Mouse (Mus musculus): ENCODE data around the gene Irf1. TPM values are rescaled to one million over a fixed set of nuclear protein-coding genes. Genes with fewer than 3 reads are reported as not detected.

Irf1 gene
- polyA plus RNA-seq, 1 experiment from 2014 or later, result 3.0 TPM

- ATAC-seq, result peak; percentile 74
- Histone ChIP-seq H3K36me3 (ENCODE audit: control insufficient read depth, insufficient read depth, low read length) (no peaks in the 10 kb centered on the region), H3K9ac (ENCODE audit: low read length) (peak overlapping the region; percentile 32), H3K9me3 (replicated peaks; ENCODE audit: control insufficient read depth, low read length) (no peaks in the 10 kb centered on the region), H3K4me1 (ENCODE audit: control insufficient read depth, insufficient read depth, low read length) (peaks cover 20% of the 10 kb centered on the region), H3K27me3 (replicated peaks; ENCODE audit: control insufficient read depth, insufficient read depth, low read length) (peaks cover 7% of the 10 kb centered on the region; the same call in 1 of the 2 replicates), H3K27ac (ENCODE audit: low read depth, low read length) (no peak overlapping the region), H3K4me3 (ENCODE audit: low read depth, low read length) (peak overlapping the region; percentile 22), H3K4me2 (ENCODE audit: low read length) (peak overlapping the region; percentile 58)
- peak; percentile 69 for DNase-seq (ENCODE audit: low spot score)
- 3% methylated on average over 33 of the region's 33 CpGs for WGBS
Measured at GRCm38 (mm10) chr11:53763496-53764140, 6.2 kb upstream of the Irf1 start.

GRCm38 (mm10) chr11:53764581-53764980 lies 5.2 kb upstream of the Irf1 start:
- DNase-seq (ENCODE audit: low spot score) (no peak), ATAC-seq (no peak)
- Histone ChIP-seq H3K36me3 (ENCODE audit: control insufficient read depth, insufficient read depth, low read length) (no peaks in the 10 kb centered on the region), H3K9me3 (replicated peaks; ENCODE audit: control insufficient read depth, low read length) (no peaks in the 10 kb centered on the region), H3K4me3 (ENCODE audit: low read depth, low read length) (no peak overlapping the region), H3K9ac (ENCODE audit: low read length) (no peak overlapping the region), H3K4me2 (ENCODE audit: low read length) (no peak overlapping the region), H3K27me3 (replicated peaks; ENCODE audit: control insufficient read depth, insufficient read depth, low read length) (peaks cover 7% of the 10 kb centered on the region; the same call in 1 of the 2 replicates), H3K4me1 (ENCODE audit: control insufficient read depth, insufficient read depth, low read length) (peaks cover 20% of the 10 kb centered on the region), H3K27ac (ENCODE audit: low read depth, low read length) (no peak overlapping the region)
- WGBS, result 47% methylated on average over 5 of the region's 5 CpGs

GRCm38 (mm10) chr11:53768422-53769184 lies 1.2 kb upstream of the Irf1 start:
- peaks cover 4% of the 10 kb centered on the region for H3K4me1 ChIP-seq (ENCODE audit: control insufficient read depth, insufficient read depth, low read length)
- 82% methylated on average over 13 of the region's 13 CpGs for WGBS
- no peaks in the 10 kb centered on the region for H3K36me3 ChIP-seq (ENCODE audit: control insufficient read depth, insufficient read depth, low read length)
- DNase-seq (ENCODE audit: low spot score) (no peak), ATAC-seq (no peak)
- no peak overlapping the region for H3K4me2 ChIP-seq (ENCODE audit: low read length)
- H3K9me3 ChIP-seq (replicated peaks; ENCODE audit: control insufficient read depth, low read length), result no peaks in the 10 kb centered on the region
- no peak overlapping the region for H3K9ac ChIP-seq (ENCODE audit: low read length)
- no peak overlapping the region for H3K27ac ChIP-seq (ENCODE audit: low read depth, low read length)
- H3K27me3 ChIP-seq (replicated peaks; ENCODE audit: control insufficient read depth, insufficient read depth, low read length), result 0 out of 2 replicates have a peak, but pooled peaks cover 3% of the 10 kb centered on the region
- no peak overlapping the region for H3K4me3 ChIP-seq (ENCODE audit: low read depth, low read length)

GRCm38 (mm10) chr11:53769185-53769576 lies 633 bp upstream of the Irf1 start:
- Histone ChIP-seq H3K9ac (ENCODE audit: low read length) (no peak overlapping the region; the same call in 1 of the 2 replicates), H3K36me3 (ENCODE audit: control insufficient read depth, insufficient read depth, low read length) (no peaks in the 10 kb centered on the region), H3K27ac (ENCODE audit: low read depth, low read length) (no peak overlapping the region), H3K4me3 (ENCODE audit: low read depth, low read length) (peak overlapping the region; percentile 63; the same call in 1 of the 2 replicates), H3K27me3 (replicated peaks; ENCODE audit: control insufficient read depth, insufficient read depth, low read length) (0 out of 2 replicates have a peak, but pooled peaks cover 3% of the 10 kb centered on the region), H3K4me2 (ENCODE audit: low read length) (peak overlapping the region; percentile 99), H3K4me1 (ENCODE audit: control insufficient read depth, insufficient read depth, low read length) (no peaks in the 10 kb centered on the region; the same call in 1 of the 2 replicates), H3K9me3 (replicated peaks; ENCODE audit: control insufficient read depth, low read length) (no peaks in the 10 kb centered on the region)
- no peak for ATAC-seq
- 55% methylated on average over 12 of the region's 12 CpGs for WGBS
- DNase-seq (ENCODE audit: low spot score), result no peak

GRCm38 (mm10) chr11:53770125-53770791 lies 444 bp downstream of the Irf1 start:
- H3K27me3 ChIP-seq (replicated peaks; ENCODE audit: control insufficient read depth, insufficient read depth, low read length), result 0 out of 2 replicates have a peak, but pooled peaks cover 3% of the 10 kb centered on the region
- no peaks in the 10 kb centered on the region for H3K36me3 ChIP-seq (ENCODE audit: control insufficient read depth, insufficient read depth, low read length)
- H3K4me3 ChIP-seq (ENCODE audit: low read depth, low read length), result peak overlapping the region; percentile 63
- peak; percentile 67 for DNase-seq (ENCODE audit: low spot score)
- peak overlapping the region; percentile 21; the same call in 1 of the 2 replicates for H3K27ac ChIP-seq (ENCODE audit: low read depth, low read length)
- peak; percentile 85 for ATAC-seq
- WGBS, result under 1% methylated on average over 74 of the region's 75 CpGs
- H3K4me1 ChIP-seq (ENCODE audit: control insufficient read depth, insufficient read depth, low read length), result no peaks in the 10 kb centered on the region; the same call in 1 of the 2 replicates
- no peaks in the 10 kb centered on the region for H3K9me3 ChIP-seq (replicated peaks; ENCODE audit: control insufficient read depth, low read length)
- peak overlapping the region; percentile 69 for H3K9ac ChIP-seq (ENCODE audit: low read length)
- peak overlapping the region; percentile 99 for H3K4me2 ChIP-seq (ENCODE audit: low read length)

DNA sequence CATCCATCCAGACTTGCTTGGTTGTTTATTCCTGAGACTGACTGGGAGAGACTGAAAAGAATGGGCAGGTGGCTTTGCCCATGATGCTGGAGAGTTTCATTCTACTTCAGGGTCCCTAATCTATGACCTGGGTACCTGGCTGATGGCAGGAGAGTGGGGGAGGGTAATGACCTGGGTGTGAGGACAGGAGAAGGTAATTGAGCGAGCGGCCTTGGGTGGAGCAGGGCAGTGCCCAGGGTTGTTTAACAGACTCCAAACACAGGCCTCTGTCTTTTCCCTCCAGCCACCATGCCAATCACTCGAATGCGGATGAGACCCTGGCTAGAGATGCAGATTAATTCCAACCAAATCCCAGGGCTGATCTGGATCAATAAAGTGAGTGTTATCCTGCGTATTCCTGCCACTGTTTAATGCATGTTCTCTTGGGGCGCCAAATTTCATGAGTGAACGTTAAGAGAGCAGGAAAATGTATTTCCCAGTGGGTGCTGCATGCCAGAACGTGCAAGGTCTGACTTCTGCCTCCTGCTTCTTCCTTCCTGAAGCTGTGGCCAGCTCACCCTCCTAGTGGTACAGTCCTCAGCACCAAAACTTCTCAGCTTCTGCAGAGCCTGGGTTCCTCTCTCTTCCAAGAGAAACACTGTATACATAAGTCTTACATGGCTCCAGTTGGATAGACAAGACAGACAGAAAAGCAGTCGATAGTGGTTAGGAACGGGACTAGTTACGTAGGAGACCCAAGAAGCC lies 1.4 kb downstream of the Irf1 start:
- Histone ChIP-seq H3K36me3 (ENCODE audit: control insufficient read depth, insufficient read depth, low read length) (no peaks in the 10 kb centered on the region), H3K4me3 (ENCODE audit: low read depth, low read length) (peak overlapping the region; percentile 63; the same call in 1 of the 2 replicates), H3K9ac (ENCODE audit: low read length) (no peak overlapping the region), H3K4me1 (ENCODE audit: control insufficient read depth, insufficient read depth, low read length) (no peaks in the 10 kb centered on the region; the same call in 1 of the 2 replicates), H3K27ac (ENCODE audit: low read depth, low read length) (no peak overlapping the region), H3K4me2 (ENCODE audit: low read length) (peak overlapping the region; percentile 99), H3K27me3 (replicated peaks; ENCODE audit: control insufficient read depth, insufficient read depth, low read length) (0 out of 2 replicates have a peak, but pooled peaks cover 3% of the 10 kb centered on the region), H3K9me3 (replicated peaks; ENCODE audit: control insufficient read depth, low read length) (no peaks in the 10 kb centered on the region)
- DNase-seq (ENCODE audit: low spot score) (no peak), ATAC-seq (no peak)
- 87% methylated on average over 11 of the region's 11 CpGs for WGBS

DNA sequence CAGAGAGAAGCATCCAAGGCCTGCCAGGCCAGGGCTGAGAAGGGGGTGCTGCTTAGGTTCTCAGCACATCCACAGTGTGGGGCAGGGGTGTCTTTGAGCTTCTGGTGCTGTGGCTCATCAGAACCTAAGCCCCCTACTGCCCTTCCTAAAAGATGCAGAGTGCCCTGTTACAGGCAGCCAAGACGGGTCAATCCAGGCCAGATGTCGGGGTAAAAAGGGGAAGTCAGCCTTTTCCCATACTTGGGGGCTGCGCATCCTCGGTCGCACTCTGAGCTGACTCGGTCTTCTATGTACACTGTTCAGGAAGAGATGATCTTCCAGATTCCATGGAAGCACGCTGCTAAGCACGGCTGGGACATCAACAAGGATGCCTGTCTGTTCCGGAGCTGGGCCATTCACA lies 2.7 kb downstream of the Irf1 start:
- Histone ChIP-seq H3K4me1 (ENCODE audit: control insufficient read depth, insufficient read depth, low read length) (no peaks in the 10 kb centered on the region; the same call in 1 of the 2 replicates), H3K4me3 (ENCODE audit: low read depth, low read length) (no peak overlapping the region), H3K9ac (ENCODE audit: low read length) (no peak overlapping the region), H3K27ac (ENCODE audit: low read depth, low read length) (no peak overlapping the region), H3K9me3 (replicated peaks; ENCODE audit: control insufficient read depth, low read length) (no peaks in the 10 kb centered on the region), H3K36me3 (ENCODE audit: control insufficient read depth, insufficient read depth, low read length) (0 out of 2 replicates have a peak, but pooled peaks cover 2% of the 10 kb centered on the region), H3K27me3 (replicated peaks; ENCODE audit: control insufficient read depth, insufficient read depth, low read length) (0 out of 2 replicates have a peak, but pooled peaks cover 3% of the 10 kb centered on the region), H3K4me2 (ENCODE audit: low read length) (no peak overlapping the region)
- ATAC-seq (no peak), DNase-seq (ENCODE audit: low spot score) (no peak)
- WGBS, result 84% methylated on average over 9 of the region's 9 CpGs

- WGBS, result 89% methylated on average over 5 of the region's 5 CpGs
- DNase-seq (ENCODE audit: low spot score) (no peak), ATAC-seq (no peak)
- H3K4me2 ChIP-seq (ENCODE audit: low read length), result no peak within 1 kb of the TSS
- no peak within 1 kb of the TSS for H3K4me3 ChIP-seq (ENCODE audit: low read depth, low read length)
- 0 out of 2 replicates have a peak, but pooled peaks cover 2% of the 10 kb centered on the region for H3K36me3 ChIP-seq (ENCODE audit: control insufficient read depth, insufficient read depth, low read length)
- H3K4me1 ChIP-seq (ENCODE audit: control insufficient read depth, insufficient read depth, low read length), result no peaks in the 10 kb centered on the region; the same call in 1 of the 2 replicates
- no peaks in the 10 kb centered on the region for H3K9me3 ChIP-seq (replicated peaks; ENCODE audit: control insufficient read depth, low read length)
- H3K27me3 ChIP-seq (replicated peaks; ENCODE audit: control insufficient read depth, insufficient read depth, low read length), result 0 out of 2 replicates have a peak, but pooled peaks cover 3% of the 10 kb centered on the region
- no peak within 1 kb of the TSS for H3K9ac ChIP-seq (ENCODE audit: low read length)
- no peak within 1 kb of the TSS for H3K27ac ChIP-seq (ENCODE audit: low read depth, low read length)
Measured at GRCm38 (mm10) chr11:53773087-53773486, 3.3 kb downstream of the Irf1 start, which contains the start of gene Gm17334. TSS of gene Gm17334 (minus strand) at chr11:53773187.

Data from forebrain, embryonic 14.5 days (tissue).